ENCODE assay signal across 20 mouse cellular contexts in genomic region chr5:143584982-143585381, GRCm38 (mm10).
"Had no signal": no experiment of that assay in that cellular context is flagged by ENCODE, and none has a peak within 500 bp of the region (broad histone marks: within the 10 kb centered on the region; RNA-seq: fewer than 3 reads in every experiment).

No protein-coding gene starts in this region.

- H3K4me2 ChIP-seq: kidney, embryonic 15.5 days; limb, embryonic 12.5 days; limb, embryonic 15.5 days; liver, embryonic 11.5 days; lung, embryonic 14.5 days; midbrain, embryonic 12.5 days; neural tube, embryonic 13.5 days had no signal

- H3K9me3 ChIP-seq: kidney, embryonic 15.5 days; limb, embryonic 12.5 days; limb, embryonic 15.5 days; midbrain, embryonic 12.5 days; neural tube, embryonic 13.5 days had no signal

- ATAC-seq: liver, postnatal 0 days; lung, postnatal 0 days; midbrain, embryonic 16.5 days had no signal

- H3K9ac ChIP-seq: kidney, embryonic 15.5 days; limb, embryonic 12.5 days; limb, embryonic 15.5 days; liver, embryonic 14.5 days; liver, postnatal 0 days; lung, embryonic 14.5 days; midbrain, embryonic 12.5 days; neural tube, embryonic 13.5 days had no signal

- H3K36me3 ChIP-seq: kidney, embryonic 15.5 days; limb, embryonic 12.5 days; limb, embryonic 15.5 days; midbrain, embryonic 12.5 days; neural tube, embryonic 13.5 days had no signal

- H3K4me3 ChIP-seq: kidney, embryonic 15.5 days; left cerebral cortex, adult 2 months; limb, embryonic 12.5 days; limb, embryonic 15.5 days; midbrain, embryonic 12.5 days; myocyte; neural tube, embryonic 13.5 days had no signal

- DNase-seq: kidney, postnatal 10 days; kidney, postnatal 36 days; layer of hippocampus, postnatal 36 days; left cerebral cortex, postnatal 4 days; liver, postnatal 0 days; lung, embryonic 14.5 days; thymus, postnatal 25 days had no signal

- H3K27ac ChIP-seq: kidney, embryonic 15.5 days; left cerebral cortex, adult 2 months; limb, embryonic 12.5 days; limb, embryonic 15.5 days; liver, embryonic 14.5 days; macrophage; midbrain, embryonic 12.5 days; neural tube, embryonic 13.5 days; stomach, postnatal 0 days had no signal

- H3K27me3 ChIP-seq: kidney, embryonic 15.5 days; limb, embryonic 12.5 days; limb, embryonic 15.5 days; midbrain, embryonic 12.5 days; neural tube, embryonic 13.5 days had no signal
